Mouse (Mus musculus) embryonic fibroblast, embryonic 13.5 days (primary cell): ENCODE data around the gene Zfp541.

Experiments used
- CTCF ChIP-seq: IDR thresholded peaks from 2 replicates; pipeline ENCODE4 v1.5.1; 2011; ENCODE audit warnings: mild to moderate bottlenecking, control low read depth, low read length, moderate library complexity, borderline replicate concordance; ENCODE audit not compliant: insufficient read depth
- POLR2A ChIP-seq: IDR thresholded peaks from 2 replicates; pipeline ENCODE4 v1.6.1; 2011; ENCODE audit warnings: low read depth, mild to moderate bottlenecking, control low read depth, low read length, moderate library complexity

- TF ChIP-seq CTCF (no peak), POLR2A (no peak)
Measured at GRCm38 (mm10) chr7:16071906-16072305, 10.3 kb downstream of the Zfp541 start.
